Mouse (Mus musculus): ENCODE measurements around the gene Fuca1. TPM values are rescaled to one million over a fixed set of nuclear protein-coding genes. Genes with fewer than 3 reads are reported as not detected.

Fuca1 gene
- polyA plus RNA-seq, 1 experiment: 46.0 TPM

GRCm38 (mm10) chr4:135922190-135922589, 1.7 kb downstream of the Fuca1 start:
- no peak for TF ChIP-seq EP300 (IDR thresholded peaks at IDR 0.05; ENCODE audit: insufficient read depth, low read depth, low read length)
- no peak overlapping the region for H3K4me3 ChIP-seq (ENCODE audit: low read depth, low read length)
- H3K36me3 ChIP-seq (ENCODE audit: control insufficient read depth, insufficient read depth, low read length, poor library complexity, severe bottlenecking): no peaks in the 10 kb centered on the region
- H3K4me1 ChIP-seq (ENCODE audit: control insufficient read depth, insufficient read depth, low read length): no peaks in the 10 kb centered on the region
- H3K27me3 ChIP-seq (ENCODE audit: control insufficient read depth, insufficient read depth, low read length, poor library complexity, severe bottlenecking): no peaks in the 10 kb centered on the region
- no peaks in the 10 kb centered on the region for H3K9me3 ChIP-seq (replicated peaks; ENCODE audit: control insufficient read depth, insufficient read depth, low read length, poor library complexity, severe bottlenecking)
- no peak overlapping the region for H3K27ac ChIP-seq (ENCODE audit: insufficient read depth, low read length)
- H3K9ac ChIP-seq (ENCODE audit: low read depth, poor library complexity, severe bottlenecking): no peak overlapping the region

DNA sequence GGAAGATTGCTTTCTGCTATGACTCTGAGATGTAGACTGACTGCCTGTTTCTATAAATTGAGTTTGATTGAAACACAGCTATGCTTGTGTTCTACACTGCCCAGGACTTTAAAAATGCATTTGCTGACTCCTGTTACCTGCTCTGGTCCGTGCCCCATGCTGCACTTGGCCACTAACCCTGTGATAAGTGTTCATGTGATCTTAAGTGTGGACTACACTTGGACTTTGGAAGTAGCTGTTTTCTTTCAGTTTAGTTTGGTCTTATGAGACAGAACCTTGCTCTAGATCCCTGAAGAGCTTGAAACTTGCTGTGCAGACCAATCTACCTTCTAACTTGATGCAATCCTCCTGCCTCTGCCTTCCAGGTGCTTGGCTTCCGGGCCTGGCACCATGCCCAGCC, 3.9 kb downstream of the Fuca1 start:
- H3K4me1 ChIP-seq (ENCODE audit: control insufficient read depth, insufficient read depth, low read length): no peaks in the 10 kb centered on the region
- H3K27me3 ChIP-seq (ENCODE audit: control insufficient read depth, insufficient read depth, low read length, poor library complexity, severe bottlenecking): no peaks in the 10 kb centered on the region
- H3K9me3 ChIP-seq (replicated peaks; ENCODE audit: control insufficient read depth, insufficient read depth, low read length, poor library complexity, severe bottlenecking): no peaks in the 10 kb centered on the region
- no peak overlapping the region for H3K4me3 ChIP-seq (ENCODE audit: low read depth, low read length)
- no peak overlapping the region for H3K9ac ChIP-seq (ENCODE audit: low read depth, poor library complexity, severe bottlenecking)
- no peak for TF ChIP-seq POLR2A (IDR thresholded peaks at IDR 0.05; ENCODE audit: insufficient read depth, low read length)
- no peak for TF ChIP-seq CTCF (IDR thresholded peaks at IDR 0.05; ENCODE audit: low read depth, low read length)
- TF ChIP-seq EP300 (IDR thresholded peaks at IDR 0.05; ENCODE audit: insufficient read depth, low read depth, low read length): no peak
- no peak overlapping the region for H3K27ac ChIP-seq (ENCODE audit: insufficient read depth, low read length)
- no peaks in the 10 kb centered on the region for H3K36me3 ChIP-seq (ENCODE audit: control insufficient read depth, insufficient read depth, low read length, poor library complexity, severe bottlenecking)

DNA sequence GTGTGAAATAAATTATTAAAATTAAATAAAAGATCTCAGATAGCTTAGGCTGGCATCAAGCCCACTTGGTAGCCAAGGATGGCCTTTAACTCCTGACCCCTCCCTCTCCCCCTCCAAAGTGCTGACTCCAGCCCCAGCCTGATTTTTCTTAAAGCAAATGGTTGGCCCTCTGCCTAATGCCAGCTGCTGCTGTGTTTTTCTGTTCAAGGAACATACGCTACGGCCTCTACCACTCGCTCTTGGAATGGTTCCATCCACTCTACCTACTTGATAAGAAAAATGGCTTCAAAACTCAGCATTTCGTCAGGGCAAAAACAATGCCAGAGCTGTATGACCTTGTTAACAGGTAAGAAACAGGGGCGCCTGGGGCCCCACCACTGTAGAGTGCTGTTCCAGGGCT, 4.8 kb downstream of the Fuca1 start:
- Histone ChIP-seq H3K9ac (ENCODE audit: low read depth, poor library complexity, severe bottlenecking) (no peak overlapping the region), H3K36me3 (ENCODE audit: control insufficient read depth, insufficient read depth, low read length, poor library complexity, severe bottlenecking) (no peaks in the 10 kb centered on the region), H3K4me3 (ENCODE audit: low read depth, low read length) (no peak overlapping the region), H3K27ac (ENCODE audit: insufficient read depth, low read length) (no peak overlapping the region), H3K9me3 (replicated peaks; ENCODE audit: control insufficient read depth, insufficient read depth, low read length, poor library complexity, severe bottlenecking) (no peaks in the 10 kb centered on the region), H3K4me1 (ENCODE audit: control insufficient read depth, insufficient read depth, low read length) (no peaks in the 10 kb centered on the region), H3K27me3 (ENCODE audit: control insufficient read depth, insufficient read depth, low read length, poor library complexity, severe bottlenecking) (no peaks in the 10 kb centered on the region)
- TF ChIP-seq CTCF (IDR thresholded peaks at IDR 0.05; ENCODE audit: low read depth, low read length) (no peak), POLR2A (IDR thresholded peaks at IDR 0.05; ENCODE audit: insufficient read depth, low read length) (no peak), EP300 (IDR thresholded peaks at IDR 0.05; ENCODE audit: insufficient read depth, low read depth, low read length) (no peak)

GRCm38 (mm10) chr4:135926195-135926808, 5.8 kb downstream of the Fuca1 start:
- H3K4me1 ChIP-seq (ENCODE audit: control insufficient read depth, insufficient read depth, low read length): no peaks in the 10 kb centered on the region
- no peaks in the 10 kb centered on the region for H3K9me3 ChIP-seq (replicated peaks; ENCODE audit: control insufficient read depth, insufficient read depth, low read length, poor library complexity, severe bottlenecking)
- H3K9ac ChIP-seq (ENCODE audit: low read depth, poor library complexity, severe bottlenecking): no peak overlapping the region
- H3K27ac ChIP-seq (ENCODE audit: insufficient read depth, low read length): no peak overlapping the region
- H3K4me3 ChIP-seq (ENCODE audit: low read depth, low read length): peak overlapping the region; percentile 12
- no peaks in the 10 kb centered on the region for H3K36me3 ChIP-seq (ENCODE audit: control insufficient read depth, insufficient read depth, low read length, poor library complexity, severe bottlenecking)
- TF ChIP-seq POLR2A (IDR thresholded peaks at IDR 0.05; ENCODE audit: insufficient read depth, low read length) (no peak), EP300 (IDR thresholded peaks at IDR 0.05; ENCODE audit: insufficient read depth, low read depth, low read length) (no peak), CTCF (IDR thresholded peaks at IDR 0.05; ENCODE audit: low read depth, low read length) (no peak)
- H3K27me3 ChIP-seq (ENCODE audit: control insufficient read depth, insufficient read depth, low read length, poor library complexity, severe bottlenecking): no peaks in the 10 kb centered on the region

DNA sequence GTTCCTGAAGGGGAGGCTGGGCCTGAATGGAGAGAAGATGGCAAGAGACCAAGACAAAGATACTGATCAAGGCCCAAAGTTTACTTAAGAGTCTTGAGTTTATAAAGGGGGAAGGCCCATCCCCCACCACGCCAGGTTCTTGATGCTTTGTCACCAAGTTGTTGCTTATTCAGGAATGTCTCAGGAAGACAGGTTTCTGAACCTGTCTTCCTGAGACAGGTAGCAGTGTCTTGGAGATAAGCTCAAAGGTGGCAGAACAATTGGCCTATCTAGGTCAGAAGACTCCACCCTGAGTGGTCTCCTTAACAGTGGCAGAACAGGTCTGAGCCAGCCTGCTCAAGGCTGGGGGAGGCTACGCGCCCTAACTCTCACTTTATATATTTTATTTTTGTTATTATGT, 6.3 kb downstream of the Fuca1 start:
- TF ChIP-seq EP300 (IDR thresholded peaks at IDR 0.05; ENCODE audit: insufficient read depth, low read depth, low read length): no peak
- TF ChIP-seq CTCF (IDR thresholded peaks at IDR 0.05; ENCODE audit: low read depth, low read length): no peak
- TF ChIP-seq POLR2A (IDR thresholded peaks at IDR 0.05; ENCODE audit: insufficient read depth, low read length): no peak

DNA sequence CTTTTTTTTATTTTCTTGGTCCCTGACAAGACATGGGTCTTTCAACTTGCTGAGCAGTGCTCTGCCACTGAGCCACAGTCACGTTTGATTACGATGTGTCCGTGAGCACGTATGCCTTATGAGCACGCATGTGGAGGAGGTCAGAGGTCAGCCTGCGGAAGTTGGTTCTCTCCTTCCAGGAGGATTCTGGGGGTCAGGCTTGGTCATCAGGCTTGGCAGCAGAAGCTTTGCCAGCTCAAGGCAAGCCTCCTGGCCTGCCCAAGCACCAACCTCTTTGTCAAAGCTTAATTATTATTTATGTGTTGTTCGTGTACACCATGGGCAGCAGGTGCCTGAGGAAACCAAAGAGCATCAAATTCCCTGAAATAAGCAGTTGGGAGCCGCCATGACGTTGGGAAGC, 7.8 kb downstream of the Fuca1 start:
- no peak for TF ChIP-seq CTCF (IDR thresholded peaks at IDR 0.05; ENCODE audit: low read depth, low read length)
- no peak for TF ChIP-seq EP300 (IDR thresholded peaks at IDR 0.05; ENCODE audit: insufficient read depth, low read depth, low read length)
- TF ChIP-seq POLR2A (IDR thresholded peaks at IDR 0.05; ENCODE audit: insufficient read depth, low read length): no peak
- Histone ChIP-seq H3K9ac (ENCODE audit: low read depth, poor library complexity, severe bottlenecking) (no peak overlapping the region), H3K27ac (ENCODE audit: insufficient read depth, low read length) (no peak overlapping the region), H3K36me3 (ENCODE audit: control insufficient read depth, insufficient read depth, low read length, poor library complexity, severe bottlenecking) (no peaks in the 10 kb centered on the region), H3K9me3 (replicated peaks; ENCODE audit: control insufficient read depth, insufficient read depth, low read length, poor library complexity, severe bottlenecking) (no peaks in the 10 kb centered on the region), H3K27me3 (ENCODE audit: control insufficient read depth, insufficient read depth, low read length, poor library complexity, severe bottlenecking) (no peaks in the 10 kb centered on the region), H3K4me3 (ENCODE audit: low read depth, low read length) (no peak overlapping the region), H3K4me1 (ENCODE audit: control insufficient read depth, insufficient read depth, low read length) (no peaks in the 10 kb centered on the region)

More for the DNA sequence above, 6.3 kb downstream of the Fuca1 start:
- Histone ChIP-seq H3K36me3 (ENCODE audit: control insufficient read depth, insufficient read depth, low read length, poor library complexity, severe bottlenecking) (no peaks in the 10 kb centered on the region), H3K27ac (ENCODE audit: insufficient read depth, low read length) (no peak overlapping the region), H3K4me3 (ENCODE audit: low read depth, low read length) (no peak overlapping the region), H3K9me3 (replicated peaks; ENCODE audit: control insufficient read depth, insufficient read depth, low read length, poor library complexity, severe bottlenecking) (no peaks in the 10 kb centered on the region), H3K4me1 (ENCODE audit: control insufficient read depth, insufficient read depth, low read length) (no peaks in the 10 kb centered on the region), H3K9ac (ENCODE audit: low read depth, poor library complexity, severe bottlenecking) (no peak overlapping the region), H3K27me3 (ENCODE audit: control insufficient read depth, insufficient read depth, low read length, poor library complexity, severe bottlenecking) (no peaks in the 10 kb centered on the region)
